Mouse (Mus musculus) heart, embryonic 14.5 days (tissue): Measurements from ENCODE around the gene Col11a2. TPM values are rescaled to one million over a fixed set of nuclear protein-coding genes. Genes with fewer than 3 reads are reported as not detected.

ENCODE experiments used
- ATAC-seq: fragments of 200-750 bp; cut with Nextera tagmentation; 2 replicates; pipeline ENCODE4 v1.8.0; 2017; ENCODE audit warnings: low read depth, moderate TSS enrichment; ENCODE audit not compliant: insufficient number of reproducible peaks, insufficient read depth, low FRiP score
- H3K27ac ChIP-seq, 2 experiments: fragments of 200-500 bp in 1 of 2; fragments of 300-500 bp in 1 of 2; sonication (generic) in 1 of 2; replicated peaks in 1 of 2; 2 replicates each; pipeline ENCODE4 v1.5.1; 2012 to 2014; ENCODE audit warnings: low read depth in 2 of 2, low read length in 2 of 2, control low read depth in 1 of 2, mild to moderate bottlenecking in 1 of 2, mixed read lengths in 1 of 2; ENCODE audit not compliant: control insufficient read depth in 1 of 2, insufficient read depth in 1 of 2
- H3K27me3 ChIP-seq: fragments of 300-500 bp; sonication (generic); 2 replicates; pipeline ENCODE4 v1.6.1; 2014; ENCODE audit warnings: mild to moderate bottlenecking, low read length, control low read depth; ENCODE audit not compliant: control insufficient read depth, insufficient read depth
- H3K36me3 ChIP-seq: fragments of 300-500 bp; sonication (generic); 2 replicates; pipeline ENCODE4 v1.6.1; 2014; ENCODE audit warnings: mild to moderate bottlenecking, control low read depth, low read length, mixed read lengths; ENCODE audit not compliant: control insufficient read depth, insufficient read depth
- H3K4me1 ChIP-seq, 2 experiments: fragments of 200-500 bp in 1 of 2; fragments of 300-500 bp in 1 of 2; sonication (generic) in 1 of 2; 2 replicates each; pipeline ENCODE4 v1.6.1; 2012 to 2014; ENCODE audit warnings: low read length in 2 of 2, control low read depth in 1 of 2, mixed read lengths in 1 of 2; ENCODE audit not compliant: control insufficient read depth in 2 of 2, insufficient read depth in 2 of 2
- H3K4me2 ChIP-seq: fragments of 300-500 bp; sonication (generic); 2 replicates; pipeline ENCODE4 v1.6.1; 2014; ENCODE audit warnings: mild to moderate bottlenecking, low read length
- H3K4me3 ChIP-seq, 2 experiments: fragments of 200-500 bp in 1 of 2; fragments of 300-500 bp in 1 of 2; sonication (generic) in 1 of 2; 2 replicates each; pipeline ENCODE4 v1.5.1; 2012 to 2014; ENCODE audit warnings: low read length in 2 of 2, mild to moderate bottlenecking in 2 of 2, control low read depth in 1 of 2, low read depth in 1 of 2, moderate library complexity in 1 of 2; ENCODE audit not compliant: control insufficient read depth in 1 of 2, insufficient read depth in 1 of 2
- H3K9ac ChIP-seq: fragments of 300-500 bp; sonication (generic); 2 replicates; pipeline ENCODE4 v1.6.1; 2014; ENCODE audit warnings: mild to moderate bottlenecking, low read length
- H3K9me3 ChIP-seq: fragments of 300-500 bp; sonication (generic); 2 replicates; pipeline ENCODE4 v1.6.1; 2016; ENCODE audit warnings: low read length, control low read depth; ENCODE audit not compliant: control insufficient read depth
- WGBS: fragments of 180-500 bp; shearing (Covaris S2); extraction: QIAGEN DNeasy Blood & Tissue Kit; methylation state at CpG from one replicate; pipeline ENCODE4 v1.1.7; 2014; 5-methylcytosine and 5-hydroxymethylcytosine counted together
- polyA plus RNA-seq: library from polyadenylated mRNA; unstranded; fragments of >200 nt; fragmentation: Nextera tagmentation; extraction: Ambion mirVana; gene quantifications from 2 replicates; pipeline ENCODE4 v1.2.1, GENCODE M21; 2014

The Col11a2 gene
- polyA plus RNA-seq, 1 experiment from 2014 or later = 0.51 TPM

GRCm38 (mm10) chr17:34022414-34022783 lies 16.8 kb upstream of the Col11a2 start:
- Histone ChIP-seq H3K27ac (no peak overlapping the region), H3K27me3 (no peaks in the 10 kb centered on the region), H3K36me3 (peaks cover 24% of the 10 kb centered on the region), H3K4me2 (no peak overlapping the region), H3K9ac (no peak overlapping the region), H3K9me3 (peaks cover 2% of the 10 kb centered on the region; the same call in 1 of the 2 replicates), H3K4me1 (peaks cover 9 to 25% of the 10 kb centered on the region in 2 experiments), H3K4me3 (no peak overlapping the region)
- 84% methylated on average over 14 of the region's 14 CpGs for WGBS
- no peak for ATAC-seq

DNA sequence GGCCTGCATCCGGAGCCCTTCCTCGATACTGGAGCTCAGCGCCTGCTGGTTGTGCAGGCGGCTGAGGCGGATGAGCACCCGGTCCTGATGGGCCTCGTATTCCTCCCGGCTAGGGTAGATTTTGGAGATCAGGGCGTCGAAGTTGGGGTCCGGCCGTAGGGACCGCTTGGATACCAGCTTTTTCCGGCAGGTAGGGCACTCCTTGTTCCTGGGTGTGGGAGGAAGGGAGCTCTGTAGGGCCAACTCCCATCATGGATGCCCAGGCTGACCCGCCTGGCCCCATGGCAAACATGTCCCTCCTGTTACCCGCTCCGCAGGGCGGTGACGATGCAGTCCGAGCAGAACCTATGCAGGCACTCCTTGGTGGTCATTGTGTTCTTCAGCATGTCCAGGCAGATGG lies 16.2 kb upstream of the Col11a2 start:
- Histone ChIP-seq H3K27me3 (no peaks in the 10 kb centered on the region), H3K4me2 (no peak overlapping the region), H3K9me3 (peaks cover 2% of the 10 kb centered on the region; the same call in 1 of the 2 replicates), H3K36me3 (peaks cover 24% of the 10 kb centered on the region), H3K4me1 (peaks cover 9 to 26% of the 10 kb centered on the region in 2 experiments), H3K27ac (no peak overlapping the region), H3K4me3 (no peak overlapping the region), H3K9ac (no peak overlapping the region)
- no peak for ATAC-seq
- 94% methylated on average over 20 of the region's 20 CpGs for WGBS

GRCm38 (mm10) chr17:34023678-34024077 lies 15.6 kb upstream of the Col11a2 start:
- Histone ChIP-seq H3K36me3 (peaks cover 30% of the 10 kb centered on the region), H3K27ac (peak overlapping the region in 1 of 2 experiments; percentile 89; a peak in 1 of 4 replicates), H3K9me3 (peaks cover 2% of the 10 kb centered on the region; the same call in 1 of the 2 replicates), H3K27me3 (no peaks in the 10 kb centered on the region), H3K4me1 (peaks cover 13 to 32% of the 10 kb centered on the region in 2 experiments), H3K4me3 (peak overlapping the region; percentile 80 to 88), H3K9ac (peak overlapping the region; percentile 91), H3K4me2 (peak overlapping the region; percentile 95)
- ATAC-seq = no peak
- WGBS = 63% methylated on average over 9 of the region's 9 CpGs

DNA sequence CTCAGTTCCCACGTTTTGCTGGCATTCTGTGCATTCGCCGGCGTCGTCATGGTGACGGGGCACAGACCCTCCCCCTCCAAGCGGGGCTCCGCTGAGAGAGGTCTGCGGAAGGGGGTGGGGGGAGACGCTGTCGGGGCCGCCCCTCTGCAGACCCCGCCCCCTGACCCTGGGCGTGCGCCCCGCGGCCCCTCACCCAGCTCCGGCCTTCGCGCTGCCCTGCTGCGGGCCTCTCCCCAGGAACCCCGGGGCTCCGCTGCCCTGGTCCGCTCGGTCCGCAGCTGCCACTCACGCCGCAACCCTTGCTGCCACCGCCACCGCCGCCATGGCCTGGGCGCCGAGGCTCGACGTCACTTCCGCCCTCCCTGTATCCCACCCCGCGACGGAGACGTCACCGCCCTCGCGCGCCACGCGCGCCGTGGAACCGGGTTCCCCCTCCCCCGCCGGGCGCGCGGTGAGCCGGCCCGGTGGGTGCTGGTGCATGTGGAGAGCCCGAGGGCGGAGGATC lies 14.9 kb upstream of the Col11a2 start, which contains the start of gene Ring1:
Gene Ring1 (minus strand): TSS at position 364 of the 505 bp plus-strand sequence.
- Histone ChIP-seq H3K9me3 (peaks cover 2% of the 10 kb centered on the region; the same call in 1 of the 2 replicates), H3K27me3 (no peaks in the 10 kb centered on the region), H3K4me3 (peak within 1 kb of the TSS; percentile 80 to 88), H3K36me3 (peaks cover 37% of the 10 kb centered on the region), H3K4me2 (peak within 1 kb of the TSS; percentile 95), H3K27ac (peak within 1 kb of the TSS; percentile 83 to 89), H3K9ac (peak within 1 kb of the TSS; percentile 91), H3K4me1 (peaks cover 13 to 38% of the 10 kb centered on the region in 2 experiments)
- ATAC-seq = peak; percentile 65
- under 1% methylated on average over 51 of the region's 58 CpGs for WGBS

- H3K4me1 ChIP-seq = peaks cover 17 to 45% of the 10 kb centered on the region in 2 experiments
- no peaks in the 10 kb centered on the region for H3K27me3 ChIP-seq
- peaks cover 44% of the 10 kb centered on the region for H3K36me3 ChIP-seq
- H3K4me2 ChIP-seq = peak overlapping the region; percentile 95
- ATAC-seq = peak; percentile 3
- peak overlapping the region; percentile 83 to 89 for H3K27ac ChIP-seq
- no peaks in the 10 kb centered on the region for H3K9me3 ChIP-seq
- H3K9ac ChIP-seq = peak overlapping the region; percentile 91
- peak overlapping the region; percentile 80 to 88 for H3K4me3 ChIP-seq
- 1% methylated on average over 54 of the region's 57 CpGs for WGBS
Measured at GRCm38 (mm10) chr17:34024861-34025755, 14.1 kb upstream of the Col11a2 start.

- no peaks in the 10 kb centered on the region for H3K27me3 ChIP-seq
- no peak for ATAC-seq
- no peaks in the 10 kb centered on the region for H3K9me3 ChIP-seq
- peak overlapping the region; percentile 95 for H3K4me2 ChIP-seq
- H3K36me3 ChIP-seq = peaks cover 46% of the 10 kb centered on the region
- 0 out of 2 replicates have a peak overlapping the region, but pooled peaks have one; percentile 8 for H3K9ac ChIP-seq
- H3K4me1 ChIP-seq = peaks cover 23 to 52% of the 10 kb centered on the region in 2 experiments
- H3K4me3 ChIP-seq = peak overlapping the region in 1 of 2 experiments; percentile 80; a peak in 1 of 4 replicates
- 18% methylated on average over 7 of the region's 7 CpGs for WGBS
- H3K27ac ChIP-seq = no peak overlapping the region
Measured at GRCm38 (mm10) chr17:34025756-34026151, 13.5 kb upstream of the Col11a2 start.

DNA sequence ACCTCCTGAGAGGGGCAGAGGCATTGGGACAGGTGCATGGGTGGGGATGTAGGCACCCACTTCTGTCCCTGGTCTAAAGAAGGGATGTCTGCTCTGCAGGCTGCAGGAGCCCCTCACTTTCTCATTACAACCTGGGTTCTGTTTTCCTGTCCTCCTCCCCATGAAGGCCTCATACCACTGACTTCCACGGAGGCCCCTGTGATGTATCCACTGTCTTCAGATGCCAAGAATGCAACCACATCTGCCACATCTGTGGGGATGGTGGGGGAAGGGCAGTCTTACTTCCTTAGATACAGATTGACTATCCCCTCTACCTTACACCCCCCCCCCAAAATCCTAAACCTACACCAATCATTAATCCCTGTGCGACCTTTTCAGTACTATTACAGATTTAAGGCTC lies 13.0 kb upstream of the Col11a2 start:
- no peak overlapping the region for H3K9ac ChIP-seq
- no peaks in the 10 kb centered on the region for H3K27me3 ChIP-seq
- peaks cover 23 to 52% of the 10 kb centered on the region in 2 experiments for H3K4me1 ChIP-seq
- ATAC-seq = no peak
- peak overlapping the region; percentile 94; the same call in 1 of the 2 replicates for H3K4me2 ChIP-seq
- peaks cover 41% of the 10 kb centered on the region for H3K36me3 ChIP-seq
- no peak overlapping the region for H3K4me3 ChIP-seq
- no peak overlapping the region for H3K27ac ChIP-seq
- no peaks in the 10 kb centered on the region for H3K9me3 ChIP-seq
- WGBS = 44% methylated on average over 2 of the region's 2 CpGs
